8 mouse cellular contexts compared by ENCODE assay signal in genomic region chr2:53083241-53083640, GRCm38 (mm10).
DNase-seq lines count a peak whose midpoint lies in the region; ATAC-seq and TF ChIP-seq lines count a peak whose summit lies in the region.
"Had no signal": no experiment of that assay in that cellular context is flagged by ENCODE, and none has a peak within 500 bp of the region (broad histone marks: within the 10 kb centered on the region; RNA-seq: fewer than 3 reads in every experiment).

No protein-coding gene starts in this region.

- peak; percentile 86 for TF ChIP-seq CTCF in layer of hippocampus, adult 2 months (conservative IDR thresholded peaks at IDR 0.05)
- peak; percentile 75 for TF ChIP-seq CTCF in Patski (IDR thresholded peaks at IDR 0.05)

- ATAC-seq in Patski = no peak
- peak; percentile 67; the same call in 1 of the 2 replicates for ATAC-seq in megakaryocyte progenitor cell, adult 5-6 weeks (replicated peaks; ENCODE audit: poor library complexity)

- H3K27me3 ChIP-seq in Patski = no peaks in the 10 kb centered on the region
- H3K27me3 ChIP-seq: lung, embryonic 15.5 days had no signal

- in situ Hi-C loops in Patski (cut with MboI; ENCODE audit: low pct_unique_long_range_greater_than_20kb) = no loop called here

- POLR2A ChIA-PET in Patski (lab: Charles Lee) = interaction anchor here (1.4 kb wide), 1 partner anchor 225 kb away, joined by 3 read pairs; the partner anchor contains the start of gene Fmnl2

- no peak for DNase-seq in layer of hippocampus, adult 2 months (ENCODE audit: low spot score in 2 of 2)
- DNase-seq in layer of hippocampus, postnatal 10 days (ENCODE audit: low spot score in 2 of 2) = no peak
- DNase-seq in Patski (ENCODE audit: low read depth, low spot score) = no peak
- DNase-seq in embryo, embryonic 10 days (ENCODE audit: low spot score) = peak; percentile 33
- no peak for DNase-seq in layer of hippocampus, adult 18-20 months (ENCODE audit: low spot score in 2 of 2)
- no peak for DNase-seq in spleen, postnatal 36 days (ENCODE audit: low spot score in 2 of 2)

- H3K27ac ChIP-seq in layer of hippocampus, adult 2 months = no peak overlapping the region
- H3K27ac ChIP-seq: lung, embryonic 15.5 days had no signal

- CTCF ChIA-PET in Patski (lab: Charles Lee) = interaction anchor here (0.7 to 1.6 kb wide), 12 partner anchors 10 to 461 kb away, joined by 3 to 7 read pairs (median 3); no protein-coding TSS in a partner anchor

- no peak overlapping the region for H3K4me3 ChIP-seq in layer of hippocampus, adult 2 months
- H3K4me3 ChIP-seq: lung, embryonic 15.5 days had no signal
